8 mouse cellular contexts compared by ENCODE assay signal in genomic region chr6:56616982-56617613, GRCm38 (mm10). TPM values are rescaled to one million over a fixed set of nuclear protein-coding genes. Genes with fewer than 3 reads are reported as not detected.
DNase-seq lines count a peak whose midpoint lies in the region; ATAC-seq and TF ChIP-seq lines count a peak whose summit lies in the region.

No protein-coding gene starts in this region.

- H3K27ac ChIP-seq in intestine, embryonic 14.5 days (ENCODE audit: low read depth) = peak overlapping the region; percentile 74
- H3K27ac ChIP-seq in intestine, postnatal 0 days (ENCODE audit: low read depth, low read length) = no peak overlapping the region
- H3K27ac ChIP-seq in forebrain, embryonic 10.5 days = peak overlapping the region; percentile 77
- peak overlapping the region; percentile 60 for H3K27ac ChIP-seq in hindbrain, embryonic 12.5 days
- peak overlapping the region; percentile 28 for H3K27ac ChIP-seq in limb, embryonic 15.5 days

- no peak overlapping the region for H3K9ac ChIP-seq in intestine, embryonic 14.5 days (ENCODE audit: low read length)
- no peak overlapping the region for H3K9ac ChIP-seq in intestine, postnatal 0 days (ENCODE audit: low read depth, low read length)
- H3K9ac ChIP-seq in hindbrain, embryonic 12.5 days = no peak overlapping the region
- no peak overlapping the region for H3K9ac ChIP-seq in limb, embryonic 15.5 days

- no peak overlapping the region for H3K4me3 ChIP-seq in intestine, embryonic 14.5 days (ENCODE audit: low read depth, low read length)
- H3K4me3 ChIP-seq in intestine, postnatal 0 days (ENCODE audit: low read depth, low read length) = no peak overlapping the region
- H3K4me3 ChIP-seq in forebrain, embryonic 10.5 days = no peak overlapping the region
- no peak overlapping the region for H3K4me3 ChIP-seq in hindbrain, embryonic 12.5 days
- no peak overlapping the region for H3K4me3 ChIP-seq in limb, embryonic 15.5 days

- peak; percentile 74 for ATAC-seq in intestine, embryonic 14.5 days (replicated peaks; ENCODE audit: low FRiP score, low TSS enrichment, low read depth)
- ATAC-seq in intestine, postnatal 0 days = no peak
- peak; percentile 87 for ATAC-seq in hindbrain, embryonic 12.5 days (ENCODE audit: low FRiP score)
- peak; percentile 62; the same call in 1 of the 2 replicates for ATAC-seq in limb, embryonic 15.5 days (ENCODE audit: insufficient number of reproducible peaks, low FRiP score, low TSS enrichment, low read depth)

- peak; percentile 62 for DNase-seq in intestine, embryonic 14.5 days (ENCODE audit: low spot score)
- DNase-seq in forebrain, embryonic 10.5 days (ENCODE audit: extremely low spot score, low spot score) = peak; percentile 48
- DNase-seq in neural tube, embryonic 10.5 days (ENCODE audit: extremely low spot score, low spot score) = peak; percentile 67
- no peak for DNase-seq in adrenal gland, adult (ENCODE audit: inconsistent age in 2 of 2, low spot score in 1 of 2)
- DNase-seq in adrenal gland, postnatal 10 days = no peak

- H3K27me3 ChIP-seq in intestine, embryonic 14.5 days (replicated peaks; ENCODE audit: control insufficient read depth, insufficient read depth, low read length) = no peaks in the 10 kb centered on the region
- H3K27me3 ChIP-seq in intestine, postnatal 0 days (replicated peaks; ENCODE audit: control insufficient read depth, insufficient read depth, low read length) = no peaks in the 10 kb centered on the region
- H3K27me3 ChIP-seq in forebrain, embryonic 10.5 days (ENCODE audit: poor library complexity, severe bottlenecking) = no peaks in the 10 kb centered on the region
- H3K27me3 ChIP-seq in hindbrain, embryonic 12.5 days = no peaks in the 10 kb centered on the region
- H3K27me3 ChIP-seq in limb, embryonic 15.5 days = no peaks in the 10 kb centered on the region

- no peaks in the 10 kb centered on the region for H3K36me3 ChIP-seq in intestine, embryonic 14.5 days (ENCODE audit: control insufficient read depth, insufficient read depth, low read length)
- H3K36me3 ChIP-seq in intestine, postnatal 0 days (ENCODE audit: control insufficient read depth, insufficient read depth) = no peaks in the 10 kb centered on the region
- H3K36me3 ChIP-seq in forebrain, embryonic 10.5 days (replicated peaks) = no peaks in the 10 kb centered on the region
- H3K36me3 ChIP-seq in hindbrain, embryonic 12.5 days = no peaks in the 10 kb centered on the region
- no peaks in the 10 kb centered on the region for H3K36me3 ChIP-seq in limb, embryonic 15.5 days

- WGBS in intestine, embryonic 14.5 days = 14% methylated on average over 7 of the region's 7 CpGs
- WGBS in intestine, postnatal 0 days = 22% methylated on average over 7 of the region's 7 CpGs
- WGBS in forebrain, embryonic 10.5 days = 31% methylated on average over 7 of the region's 7 CpGs
- WGBS in hindbrain, embryonic 12.5 days = 20% methylated on average over 7 of the region's 7 CpGs
- WGBS in limb, embryonic 15.5 days = 15% methylated on average over 7 of the region's 7 CpGs

- H3K9me3 ChIP-seq in intestine, embryonic 14.5 days (ENCODE audit: control insufficient read depth, low read length) = no peaks in the 10 kb centered on the region
- no peaks in the 10 kb centered on the region for H3K9me3 ChIP-seq in intestine, postnatal 0 days (ENCODE audit: control insufficient read depth)
- H3K9me3 ChIP-seq in forebrain, embryonic 10.5 days = no peaks in the 10 kb centered on the region
- H3K9me3 ChIP-seq in hindbrain, embryonic 12.5 days (replicated peaks) = no peaks in the 10 kb centered on the region
- H3K9me3 ChIP-seq in limb, embryonic 15.5 days = no peaks in the 10 kb centered on the region

- H3K4me1 ChIP-seq in intestine, embryonic 14.5 days (replicated peaks; ENCODE audit: control insufficient read depth, insufficient read depth, low read length) = peaks cover 13% of the 10 kb centered on the region; the same call in 1 of the 2 replicates
- no peaks in the 10 kb centered on the region for H3K4me1 ChIP-seq in intestine, postnatal 0 days (replicated peaks; ENCODE audit: control insufficient read depth, insufficient read depth, low read length)
- peaks cover 19% of the 10 kb centered on the region for H3K4me1 ChIP-seq in forebrain, embryonic 10.5 days
- peaks cover 10% of the 10 kb centered on the region; the same call in 1 of the 2 replicates for H3K4me1 ChIP-seq in hindbrain, embryonic 12.5 days
- peaks cover 19% of the 10 kb centered on the region for H3K4me1 ChIP-seq in limb, embryonic 15.5 days

- H3K4me2 ChIP-seq in intestine, embryonic 14.5 days (ENCODE audit: low read length) = 0 out of 2 replicates have a peak overlapping the region, but pooled peaks have one; percentile 11
- H3K4me2 ChIP-seq in intestine, postnatal 0 days (replicated peaks; ENCODE audit: low read depth) = no peak overlapping the region
- no peak overlapping the region for H3K4me2 ChIP-seq in hindbrain, embryonic 12.5 days (replicated peaks)
- H3K4me2 ChIP-seq in limb, embryonic 15.5 days = peak overlapping the region; percentile 5; the same call in 1 of the 2 replicates

- no peak for TF ChIP-seq CTCF in intestine, postnatal 0 days (IDR thresholded peaks at IDR 0.05; ENCODE audit: low read depth)

RNA-seq across cellular contexts. Expression of gene Pde1c, which starts 48.2 kb away (rescaled TPM):
- 2.1 and 2.2 TPM in 2 replicates for polyA plus RNA-seq in intestine, embryonic 14.5 days (2014; fragmentation: Nextera tagmentation; extraction: Ambion mirVana)
- 0.76 and 0.98 TPM in 2 replicates for polyA plus RNA-seq in intestine, postnatal 0 days (2015; fragmentation: Nextera tagmentation; extraction: Ambion mirVana)
- 2.8 and 2.9 TPM in 2 replicates for polyA plus RNA-seq in forebrain, embryonic 10.5 days (2016; fragmentation: Nextera tagmentation; extraction: Ambion mirVana)
- polyA plus RNA-seq in hindbrain, embryonic 12.5 days (2016; fragmentation: Nextera tagmentation; extraction: Ambion mirVana) = 8.7 and 10.5 TPM in 2 replicates
- 1.6 and 2.3 TPM in 2 replicates for polyA plus RNA-seq in limb, embryonic 15.5 days (2015; fragmentation: Nextera tagmentation; extraction: Ambion mirVana)
- total RNA-seq in adrenal gland, postnatal 10 days (2021) = under 1 TPM; 0.42 to 0.61 TPM

Comparison
In these comparisons a context has a peak if more than half of its experiments do, and no peak if none do; other contexts are left out.
1. H3K4me2 ChIP-seq: peak in intestine, embryonic 14.5 days (single experiment) and limb, embryonic 15.5 days (single experiment); none in intestine, postnatal 0 days (single experiment) and hindbrain, embryonic 12.5 days (single experiment).
2. DNase-seq: peak in intestine, embryonic 14.5 days (single experiment), forebrain, embryonic 10.5 days (single experiment) and neural tube, embryonic 10.5 days (single experiment); none in adrenal gland, adult (0 of 2) and adrenal gland, postnatal 10 days (single experiment).